Mouse (Mus musculus) fibroblast of lung, adult 2 months (primary cell): ENCODE measurements at regions not wholly inside any gene's neighbourhood (a gene's known extent, or its start where the extent isn't known, plus 50 kb on each side); places are given as distances from the start of the nearest gene placed in this dataset.

ENCODE experiments used
- DNase-seq: peaks from one replicate; pipeline ENCODE4 v3.0.0-alpha.2; 2011; ENCODE audit warnings: low read depth

- DNase-seq: peak; percentile 96
Observed at GRCm38 (mm10) chr17:80891656-80892055, 52.8 kb upstream of the Tmem178 start.

- no peak for DNase-seq
Observed at GRCm38 (mm10) chr17:80889095-80889494, 55.3 kb upstream of the Tmem178 start.

GRCm38 (mm10) chr17:80887749-80888119 lies 56.7 kb upstream of the Tmem178 start:
- no peak for DNase-seq

- DNase-seq: no peak
Observed at GRCm38 (mm10) chr17:80887021-80887748, 57.2 kb upstream of the Tmem178 start.

GRCm38 (mm10) chr17:80886211-80886701 lies 58.2 kb upstream of the Tmem178 start:
- peak; percentile 59 for DNase-seq

GRCm38 (mm10) chr17:80885706-80886105 lies 58.7 kb upstream of the Tmem178 start:
- DNase-seq: no peak

- no peak for DNase-seq
Observed at GRCm38 (mm10) chr17:80884886-80885285, 59.5 kb upstream of the Tmem178 start.

- no peak for DNase-seq
Observed at GRCm38 (mm10) chr17:80882476-80882875, 62.0 kb upstream of the Tmem178 start.

GRCm38 (mm10) chr17:80880325-80880724 lies 64.1 kb upstream of the Tmem178 start:
- no peak for DNase-seq

- DNase-seq: no peak
Observed at GRCm38 (mm10) chr17:80875352-80876044, 68.9 kb upstream of the Tmem178 start.

GRCm38 (mm10) chr17:80870965-80871364 lies 73.5 kb upstream of the Tmem178 start:
- DNase-seq: no peak

- DNase-seq: no peak
Observed at GRCm38 (mm10) chr17:80862338-80862737, 82.1 kb upstream of the Tmem178 start.

GRCm38 (mm10) chr17:80846996-80847810 lies 97.2 kb upstream of the Tmem178 start:
- DNase-seq: no peak

- DNase-seq: no peak
Observed at GRCm38 (mm10) chr17:80845349-80845748, 99.1 kb upstream of the Tmem178 start.

GRCm38 (mm10) chr17:80841903-80842302 lies 102.5 kb upstream of the Tmem178 start:
- no peak for DNase-seq

- no peak for DNase-seq
Observed at GRCm38 (mm10) chr17:80840896-80841295, 103.5 kb upstream of the Tmem178 start.

GRCm38 (mm10) chr17:80840452-80840851 lies 104.0 kb upstream of the Tmem178 start:
- no peak for DNase-seq

- DNase-seq: peak; percentile 31
Observed at GRCm38 (mm10) chr17:80834701-80835100, 106.4 kb upstream of the Map4k3 start.

GRCm38 (mm10) chr17:80834176-80834517 lies 105.9 kb upstream of the Map4k3 start:
- no peak for DNase-seq

- no peak for DNase-seq
Observed at GRCm38 (mm10) chr17:80833355-80834175, 105.3 kb upstream of the Map4k3 start.

- no peak for DNase-seq
Observed at GRCm38 (mm10) chr17:80831686-80832085, 103.4 kb upstream of the Map4k3 start.

GRCm38 (mm10) chr17:80827896-80828295 lies 99.6 kb upstream of the Map4k3 start:
- DNase-seq: no peak
